Comparison of ENCODE assay signal across 8 mouse cellular contexts in the genomic region with DNA sequence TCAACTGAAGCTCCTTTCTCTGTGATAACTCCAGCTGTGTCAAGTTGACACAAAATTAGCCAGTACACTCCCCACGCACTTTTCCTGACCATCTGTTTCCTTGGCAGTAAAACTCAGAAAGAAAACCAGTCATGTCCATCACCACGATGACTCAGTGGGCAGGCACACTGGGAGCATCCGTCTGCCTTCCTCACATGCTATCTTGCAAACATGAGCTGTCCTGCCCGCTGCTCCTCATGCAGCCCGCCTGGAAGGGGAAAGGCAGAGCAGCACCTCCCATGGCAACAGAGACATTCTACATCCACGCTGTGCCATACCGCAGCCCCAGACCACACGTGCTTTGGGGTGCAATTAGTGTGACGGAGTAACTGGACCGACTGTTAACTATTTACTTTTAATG. TPM values are rescaled to one million over a fixed set of nuclear protein-coding genes. Genes with fewer than 3 reads are reported as not detected.
A peak's percentile ranks its signal among the peaks of the same experiment; 100 is the strongest.
DNase-seq lines count a peak whose midpoint lies in the region; ATAC-seq lines count a peak whose summit lies in the region.

No protein-coding gene starts in this region.

- peak; percentile 97 for ATAC-seq in frontal cortex, adult (ENCODE audit: low TSS enrichment)
- no peak for ATAC-seq in erythroid progenitor cell, adult 5-6 weeks (replicated peaks; ENCODE audit: low FRiP score, poor library complexity, severe bottlenecking)

- peak; percentile 18 for DNase-seq in cerebellum, adult 11 months
- DNase-seq in cerebellum, postnatal 4 days (ENCODE audit: low spot score in 2 of 2), result no peak
- peak; percentile 85 for DNase-seq in 416B (ENCODE audit: low read depth)
- peak; percentile 40 to 45 for DNase-seq in layer of hippocampus, postnatal 36 days
- no peak for DNase-seq in thymus, postnatal 4 days
- no peak for DNase-seq in lung, postnatal 4 days

RNA-seq across cellular contexts. Expression of a gene that starts 6.3 kb away (rescaled TPM):
- total RNA-seq in layer of hippocampus, postnatal 36 days (2021), result under 1 TPM; 0.50 to 0.63 TPM
- 21.6 and 24.3 TPM in 2 replicates for total RNA-seq in erythroid progenitor cell, adult 5-6 weeks (2015; ENCODE audit: low replicate concordance)
- total RNA-seq in erythroid progenitor cell, adult 5-6 weeks (2017; ENCODE audit: low replicate concordance), result 18.8 and 23.0 TPM in 2 replicates

RNA-seq across cellular contexts. Expression of a gene that starts 21.5 kb away (rescaled TPM):
- total RNA-seq in layer of hippocampus, postnatal 36 days (2021), result not detected
- total RNA-seq in erythroid progenitor cell, adult 5-6 weeks (2015; ENCODE audit: low replicate concordance), result not detected in 2 replicates
- total RNA-seq in erythroid progenitor cell, adult 5-6 weeks (2017; ENCODE audit: low replicate concordance), result not detected in 2 replicates

RNA-seq across cellular contexts. Expression of a gene that starts 21.5 kb away (rescaled TPM):
- total RNA-seq in layer of hippocampus, postnatal 36 days (2021), result 100 to 1,000 TPM; 120 to 146 TPM
- 157 and 170 TPM in 2 replicates for total RNA-seq in erythroid progenitor cell, adult 5-6 weeks (2015; ENCODE audit: low replicate concordance)
- total RNA-seq in erythroid progenitor cell, adult 5-6 weeks (2017; ENCODE audit: low replicate concordance), result 196 and 437 TPM in 2 replicates

RNA-seq across cellular contexts. Expression of a gene that starts 26.4 kb away (rescaled TPM):
- total RNA-seq in layer of hippocampus, postnatal 36 days (2021), result 1 to 10 TPM in 1 of 2 experiments, under 1 TPM in 1; 0.95 to 1.4 TPM
- not detected in 2 replicates for total RNA-seq in erythroid progenitor cell, adult 5-6 weeks (2015; ENCODE audit: low replicate concordance)
- total RNA-seq in erythroid progenitor cell, adult 5-6 weeks (2017; ENCODE audit: low replicate concordance), result not detected in 2 replicates

Comparison
In these comparisons a context has a peak if more than half of its experiments do, and no peak if none do; other contexts are left out.
1. DNase-seq: peak in cerebellum, adult 11 months (single experiment), 416B (single experiment) and layer of hippocampus, postnatal 36 days (2 of 2); none in cerebellum, postnatal 4 days (0 of 2), thymus, postnatal 4 days (single experiment) and lung, postnatal 4 days (0 of 2).
2. RNA of a gene that starts 6.3 kb away (total RNA-seq): 18.8 to 24.3 TPM in erythroid progenitor cell, adult 5-6 weeks; 0.50 to 0.63 TPM in layer of hippocampus, postnatal 36 days; every median in the first group is over 10 times any median in the second.